Comparison of ENCODE assay signal across 8 mouse cellular contexts in genomic region chr6:86524879-86525645, GRCm38 (mm10). TPM values are rescaled to one million over a fixed set of nuclear protein-coding genes. Genes with fewer than 3 reads are reported as not detected.
A peak's percentile ranks its signal among the peaks of the same experiment; 100 is the strongest.
DNase-seq lines count a peak whose midpoint lies in the region; ATAC-seq and TF ChIP-seq lines count a peak whose summit lies in the region.

No protein-coding gene starts in this region.

- H3K9ac ChIP-seq in MEL (ENCODE audit: control insufficient read depth, low read depth, low read length, poor library complexity, severe bottlenecking): peak overlapping the region; percentile 100
- peak overlapping the region; percentile 91 for H3K9ac ChIP-seq in hindbrain, embryonic 16.5 days (ENCODE audit: low read depth, low read length)

- intact Hi-C loops in left cerebral cortex, postnatal 25 days (cut with DNase I): loop anchor here (5.0 kb wide), 1 partner anchor 207 kb away; the partner anchor contains the start of gene Gmcl1

- no peak for TF ChIP-seq EP300 in MEL (IDR thresholded peaks at IDR 0.05; ENCODE audit: low read depth in 1 of 2, low read length in 2 of 2)

- no peaks in the 10 kb centered on the region for H3K27me3 ChIP-seq in MEL (ENCODE audit: control insufficient read depth in 1 of 2, insufficient read depth in 2 of 2, low read length in 2 of 2)
- H3K27me3 ChIP-seq in hindbrain, embryonic 16.5 days (replicated peaks; ENCODE audit: control insufficient read depth, insufficient read depth, low read length): no peaks in the 10 kb centered on the region

- DNase-seq in MEL (ENCODE audit: low read depth, low spot score): peak; percentile 44
- peak; percentile 42 to 62 for DNase-seq in cerebellum, adult 18-20 months
- peak; percentile 48 to 54 for DNase-seq in left cerebral cortex, postnatal 25 days (ENCODE audit: low spot score in 2 of 2)
- peak; percentile 26 to 47 for DNase-seq in right cerebral cortex, postnatal 36 days (ENCODE audit: low spot score in 2 of 2)
- DNase-seq in Muller cell, postnatal 12 days (ENCODE audit: inconsistent ontology term): no peak

- peak overlapping the region; percentile 70 for H3K4me2 ChIP-seq in hindbrain, embryonic 16.5 days (ENCODE audit: low read length)

- WGBS in hindbrain, embryonic 16.5 days: under 1% methylated on average over 51 of the region's 51 CpGs

- no peak for TF ChIP-seq CTCF in MEL (IDR thresholded peaks at IDR 0.05 in 2 of 3, conservative IDR thresholded peaks at IDR 0.05 in 1 of 3; ENCODE audit: control insufficient read depth in 1 of 3, insufficient read depth in 1 of 3, low read depth in 2 of 3, low read length in 3 of 3, poor library complexity in 1 of 3, severe bottlenecking in 1 of 3)

- H3K9me3 ChIP-seq in MEL (replicated peaks; ENCODE audit: insufficient read depth, low read length): no peaks in the 10 kb centered on the region
- no peaks in the 10 kb centered on the region for H3K9me3 ChIP-seq in hindbrain, embryonic 16.5 days (ENCODE audit: control insufficient read depth, low read length)

- H3K79me2 ChIP-seq in MEL (ENCODE audit: control insufficient read depth, insufficient read depth, low read length, poor library complexity): peaks cover 40% of the 10 kb centered on the region

- TF ChIP-seq POLR2A in MEL (IDR thresholded peaks at IDR 0.05; ENCODE audit: control insufficient read depth in 1 of 2, insufficient read depth in 1 of 2, low read depth in 1 of 2, low read length in 2 of 2, poor library complexity in 1 of 2): peak in 1 of 2 experiments; percentile 42; a peak in 2 of 4 replicates

- peak overlapping the region; percentile 88 to 91 for H3K4me3 ChIP-seq in MEL (ENCODE audit: control insufficient read depth in 1 of 2, insufficient read depth in 1 of 2, low read depth in 2 of 2, low read length in 2 of 2)
- peak overlapping the region; percentile 81 for H3K4me3 ChIP-seq in hindbrain, embryonic 16.5 days (ENCODE audit: low read length)

- H3K36me3 ChIP-seq in MEL (ENCODE audit: control insufficient read depth in 1 of 2, insufficient read depth in 2 of 2, low read length in 2 of 2): peaks cover 3 to 17% of the 10 kb centered on the region in 2 experiments
- 0 out of 2 replicates have a peak, but pooled peaks cover 2% of the 10 kb centered on the region for H3K36me3 ChIP-seq in hindbrain, embryonic 16.5 days (ENCODE audit: control insufficient read depth, insufficient read depth, low read length)

- TF ChIP-seq RAD21 in MEL (IDR thresholded peaks at IDR 0.05; ENCODE audit: low read depth, low read length): no peak

- peaks cover 9 to 10% of the 10 kb centered on the region in 2 experiments; a peak in 3 of 4 replicates for H3K4me1 ChIP-seq in MEL (ENCODE audit: control insufficient read depth in 1 of 2, insufficient read depth in 2 of 2, low read length in 2 of 2)
- H3K4me1 ChIP-seq in hindbrain, embryonic 16.5 days (ENCODE audit: control insufficient read depth, insufficient read depth, low read depth, low read length): peaks cover 22% of the 10 kb centered on the region

- peak overlapping the region; percentile 96 for H3K27ac ChIP-seq in MEL (ENCODE audit: control insufficient read depth, low read depth, low read length)
- H3K27ac ChIP-seq in hindbrain, embryonic 16.5 days (ENCODE audit: low read depth, low read length): peak overlapping the region; percentile 100

- peak; percentile 10; the same call in 1 of the 2 replicates for ATAC-seq in frontal cortex, adult (ENCODE audit: low TSS enrichment)
- peak; percentile 17 for ATAC-seq in hindbrain, embryonic 16.5 days
- ATAC-seq in megakaryocyte progenitor cell, adult 5-6 weeks (replicated peaks; ENCODE audit: poor library complexity): peak; percentile 18

TF ChIP-seq in MEL, 35 proteins besides CTCF, POLR2A, EP300 and RAD21:
- peak; percentile 3; the same call in 1 of the 2 replicates for TF ChIP-seq SIN3A (IDR thresholded peaks at IDR 0.05; ENCODE audit: low read length)
- TF ChIP-seq MYC (IDR thresholded peaks at IDR 0.05; ENCODE audit: low read depth, low read length): no peak
- peak; percentile 16 for TF ChIP-seq MXI1 (IDR thresholded peaks at IDR 0.05; ENCODE audit: low read depth, low read length)
- TF ChIP-seq ZNF384 (IDR thresholded peaks at IDR 0.05; ENCODE audit: low read depth, low read length): no peak
TF ChIP-seq in MEL: peak in this region for 2.

RNA-seq across cellular contexts. Expression of gene Pcbp1, which starts 1.1 kb away (rescaled TPM):
- 74.2 and 83.5 TPM in 2 replicates for total RNA-seq in MEL (2012; rRNA removed)
- 100 to 1,000 TPM in 1 of 2 experiments, not detected in 1; 385 TPM for polyA plus RNA-seq in MEL (2012; ENCODE audit: insufficient read depth in 1 of 2, insufficient read length in 2 of 2, low read depth in 1 of 2, low replicate concordance in 2 of 2, missing spikeins in 1 of 2)
- polyA plus RNA-seq in hindbrain, embryonic 16.5 days (2015; fragmentation: Nextera tagmentation; extraction: Ambion mirVana): 123 and 163 TPM in 2 replicates
- total RNA-seq in left cerebral cortex, postnatal 25 days (2021): 100 to 1,000 TPM; 183 to 189 TPM
- total RNA-seq in megakaryocyte progenitor cell, adult 5-6 weeks (2015): 333 and 352 TPM in 2 replicates
- 107 and 114 TPM in 2 replicates for total RNA-seq in megakaryocyte progenitor cell, adult 5-6 weeks (2017)
